Mouse (Mus musculus) intestine, embryonic 16.5 days (tissue): Measurements from ENCODE around the gene Spin2g. TPM values are rescaled to one million over a fixed set of nuclear protein-coding genes. Genes with fewer than 3 reads are reported as not detected.
"Not testable (repeated sequence)": the region's sequence is repeated elsewhere in the genome, so short reads cannot be mapped to it uniquely, and the experiment has no call there.

Experiments
- ATAC-seq: fragments of 200-750 bp; cut with Nextera tagmentation; 2 replicates; pipeline ENCODE4 v1.8.0; 2017; ENCODE audit warnings: moderate TSS enrichment, moderate library complexity
- H3K27ac ChIP-seq: fragments of 300-500 bp; sonication (generic); 2 replicates; pipeline ENCODE4 v1.5.1; 2014; ENCODE audit warnings: mild to moderate bottlenecking, low read length
- H3K27me3 ChIP-seq: fragments of 300-500 bp; sonication (generic); replicated peaks from 2 replicates; pipeline ENCODE4 v1.6.1; 2014; ENCODE audit warnings: low read length, control low read depth, mixed read lengths; ENCODE audit not compliant: control insufficient read depth, insufficient read depth
- H3K36me3 ChIP-seq: fragments of 300-500 bp; sonication (generic); 2 replicates; pipeline ENCODE4 v1.6.1; 2014; ENCODE audit warnings: low read length, control low read depth; ENCODE audit not compliant: control insufficient read depth, insufficient read depth
- H3K4me1 ChIP-seq: fragments of 300-500 bp; sonication (generic); 2 replicates; pipeline ENCODE4 v1.6.1; 2014; ENCODE audit warnings: low read length, control low read depth, mixed read lengths; ENCODE audit not compliant: control insufficient read depth, insufficient read depth
- H3K4me2 ChIP-seq: fragments of 300-500 bp; sonication (generic); 2 replicates; pipeline ENCODE4 v1.6.1; 2014; ENCODE audit warnings: low read depth, low read length, control low read depth
- H3K4me3 ChIP-seq: fragments of 300-500 bp; sonication (generic); 2 replicates; pipeline ENCODE4 v1.5.1; 2014; ENCODE audit warnings: mild to moderate bottlenecking, low read length
- H3K9ac ChIP-seq: fragments of 300-500 bp; sonication (generic); 2 replicates; pipeline ENCODE4 v1.6.1; 2014; ENCODE audit warnings: low read depth, low read length
- H3K9me3 ChIP-seq: fragments of 300-500 bp; sonication (generic); 2 replicates; pipeline ENCODE4 v1.6.1; 2016; ENCODE audit warnings: low read length, control low read depth; ENCODE audit not compliant: control insufficient read depth
- WGBS: fragments of 180-500 bp; shearing (Covaris S2); extraction: QIAGEN DNeasy Blood & Tissue Kit; methylation state at CpG from one replicate; pipeline ENCODE4 v1.1.7; 2014; 5-methylcytosine and 5-hydroxymethylcytosine counted together
- polyA plus RNA-seq: library from polyadenylated mRNA; unstranded; fragments of >200 nt; fragmentation: Nextera tagmentation; extraction: Ambion mirVana; gene quantifications from 2 replicates; pipeline ENCODE4 v1.2.1, GENCODE M21; 2015

Spin2g gene
- polyA plus RNA-seq, result not detected in 2 replicates

DNA sequence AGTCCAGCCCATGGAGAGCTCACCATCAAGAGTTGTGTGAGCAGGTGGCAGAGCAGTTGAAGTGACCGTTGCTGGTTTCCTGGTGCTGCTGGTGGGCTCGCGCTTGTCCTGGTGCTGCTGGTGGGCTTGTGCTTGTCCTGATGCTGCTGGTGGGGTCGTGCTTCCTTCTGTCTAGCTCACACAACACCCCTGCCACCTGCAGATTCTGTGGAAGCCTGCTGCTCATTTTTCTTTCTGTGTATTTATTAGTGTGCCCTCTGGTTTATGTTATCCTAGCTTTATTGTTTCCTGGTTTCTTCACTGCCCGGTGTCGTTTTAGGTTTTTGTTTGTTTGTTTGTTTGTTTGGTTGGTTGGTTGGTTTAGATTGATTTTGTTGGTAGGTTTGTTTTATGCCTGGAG, at the start of gene Spin2g:
Gene Spin2g (minus strand): TSS at position 101 of the 400 bp plus-strand sequence.
- ATAC-seq, H3K9ac ChIP-seq, H3K4me2 ChIP-seq, H3K27ac ChIP-seq, H3K36me3 ChIP-seq, H3K4me3 ChIP-seq, H3K4me1 ChIP-seq, H3K27me3 ChIP-seq, H3K9me3 ChIP-seq: not testable (repeated sequence)
- WGBS, result 80% methylated on average over 6 of the region's 6 CpGs

Other genes starting within 250 kb of the Spin2g start
- gene Btbd35f9, start 77.2 kb downstream of the Spin2g start, polyA plus RNA-seq, result not detected in 2 replicates
- gene Btbd35f8, start 211.8 kb upstream of the Spin2g start, polyA plus RNA-seq, result not detected in 2 replicates